Mouse (Mus musculus) retina, postnatal 1 day (tissue): ENCODE measurements at regions not wholly inside any gene's neighbourhood (a gene's known extent, or its start where the extent isn't known, plus 50 kb on each side); places are given as distances from the start of the nearest gene placed in this dataset.
"Not testable (repeated sequence)": the region's sequence is repeated elsewhere in the genome, so short reads cannot be mapped to it uniquely, and the experiment has no call there.

Source experiments
- DNase-seq: peaks from one replicate; pipeline ENCODE4 v3.0.0-alpha.2; 2012

GRCm38 (mm10) chr13:70210158-70210557 lies 408.0 kb downstream of the Med10 start:
- no peak for DNase-seq

- DNase-seq: no peak
Measured at GRCm38 (mm10) chr13:70213017-70213416, 410.8 kb downstream of the Med10 start.

GRCm38 (mm10) chr13:70213622-70214021 lies 411.4 kb downstream of the Med10 start:
- DNase-seq: no peak

- DNase-seq: no peak
Measured at GRCm38 (mm10) chr13:70214022-70214654, 411.9 kb downstream of the Med10 start.

GRCm38 (mm10) chr13:70216134-70216533 lies 413.9 kb downstream of the Med10 start:
- DNase-seq: no peak

GRCm38 (mm10) chr13:70217429-70218133 lies 415.4 kb downstream of the Med10 start:
- no peak for DNase-seq

GRCm38 (mm10) chr13:70223485-70223884 lies 413.9 kb downstream of the Ice1 start:
- DNase-seq: no peak

GRCm38 (mm10) chr13:70227167-70227566 lies 410.3 kb downstream of the Ice1 start:
- DNase-seq: no peak

- peak; percentile 87 for DNase-seq
Measured at GRCm38 (mm10) chr13:70233896-70234799, 403.3 kb downstream of the Ice1 start.

- DNase-seq: no peak
Measured at GRCm38 (mm10) chr13:70243598-70244157, 393.8 kb downstream of the Ice1 start.

- DNase-seq: peak; percentile 30
Measured at GRCm38 (mm10) chr13:70260003-70260496, 377.4 kb downstream of the Ice1 start.

- no peak for DNase-seq
Measured at GRCm38 (mm10) chr13:70263654-70264053, 373.8 kb downstream of the Ice1 start.

- not testable (repeated sequence) for DNase-seq
Measured at GRCm38 (mm10) chr13:70276884-70277378, 360.5 kb downstream of the Ice1 start.

GRCm38 (mm10) chr13:70277667-70278591 lies 359.5 kb downstream of the Ice1 start:
- no peak for DNase-seq

- no peak for DNase-seq
Measured at GRCm38 (mm10) chr13:70281051-70281847, 356.2 kb downstream of the Ice1 start.

GRCm38 (mm10) chr13:70282731-70283130 lies 354.7 kb downstream of the Ice1 start:
- DNase-seq: no peak

- DNase-seq: no peak
Measured at GRCm38 (mm10) chr13:70283231-70283630, 354.2 kb downstream of the Ice1 start.

- DNase-seq: peak; percentile 63
Measured at GRCm38 (mm10) chr13:70292713-70293112, 344.7 kb downstream of the Ice1 start.

GRCm38 (mm10) chr13:70303953-70304525 lies 333.4 kb downstream of the Ice1 start:
- peak; percentile 21 for DNase-seq

GRCm38 (mm10) chr13:70310516-70310915 lies 326.9 kb downstream of the Ice1 start:
- DNase-seq: no peak
